Mouse (Mus musculus): ENCODE data around the gene Pdpk1.

- TF ChIP-seq CTCF (IDR thresholded peaks at IDR 0.05; ENCODE audit: insufficient read depth, low read depth, low read length) (no peak), POLR2A (IDR thresholded peaks at IDR 0.05; ENCODE audit: insufficient read depth, low read depth, low read length) (no peak)
Measured at GRCm38 (mm10) chr17:24193769-24194168, 43.0 kb upstream of the Pdpk1 start.
